Mouse (Mus musculus): ENCODE measurements around the gene Lurap1l. TPM values are rescaled to one million over a fixed set of nuclear protein-coding genes. Genes with fewer than 3 reads are reported as not detected.

Gene Lurap1l
- polyA plus RNA-seq, 1 experiment from 2014 or later: 6.1 TPM

DNA sequence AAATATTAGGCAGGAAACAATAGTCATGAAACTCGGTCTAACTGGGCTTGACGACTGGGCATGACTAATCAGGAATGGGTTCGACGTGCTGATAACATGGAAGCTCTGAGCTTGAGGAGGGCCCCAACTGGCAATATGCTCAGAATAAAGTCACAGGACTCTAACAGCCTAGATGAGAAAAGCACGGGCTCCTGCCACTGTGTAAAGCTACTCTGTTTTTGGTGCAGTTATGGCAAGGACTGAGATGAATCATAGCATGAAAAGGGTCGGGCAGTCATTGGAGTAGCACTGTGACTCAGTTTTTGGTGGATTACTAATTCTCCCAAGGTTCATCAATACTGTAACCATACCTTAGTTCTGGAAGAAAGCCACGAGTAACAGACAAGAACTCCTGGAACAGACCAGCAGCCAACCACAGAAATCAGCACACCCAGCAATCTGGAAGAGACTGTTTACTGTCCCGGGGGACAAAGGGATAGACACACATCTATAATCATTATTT, 39.9 kb downstream of the Lurap1l start:
- no peak for ATAC-seq
- Histone ChIP-seq H3K4me3 (replicated peaks) (no peak overlapping the region), H3K9ac (replicated peaks) (no peak overlapping the region), H3K9me3 (no peaks in the 10 kb centered on the region), H3K36me3 (no peaks in the 10 kb centered on the region), H3K4me2 (replicated peaks) (no peak overlapping the region), H3K27ac (no peak overlapping the region), H3K27me3 (no peaks in the 10 kb centered on the region), H3K4me1 (replicated peaks) (no peaks in the 10 kb centered on the region)
- WGBS: 72% methylated on average over 8 of the region's 8 CpGs

DNA sequence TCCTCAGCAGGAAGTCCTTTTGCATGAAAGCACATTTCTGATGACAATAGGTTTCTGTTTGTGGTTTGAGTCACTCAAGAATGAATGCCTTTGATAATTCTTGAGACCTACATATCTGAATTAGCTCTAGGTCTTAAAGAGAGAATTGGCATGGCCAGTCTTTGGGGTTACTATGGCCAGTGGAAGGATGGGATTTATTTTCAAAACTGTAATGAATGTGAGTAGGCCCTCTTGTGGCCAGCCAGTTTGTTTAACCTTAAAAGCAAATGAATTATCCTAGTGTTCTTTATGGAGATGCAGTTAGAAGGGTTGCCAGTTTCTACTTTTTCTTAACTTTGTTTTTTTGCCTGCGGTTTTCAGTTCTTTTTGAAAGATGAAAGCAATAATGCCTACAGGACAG, 42.2 kb downstream of the Lurap1l start:
- Histone ChIP-seq H3K4me1 (replicated peaks) (no peaks in the 10 kb centered on the region), H3K4me3 (replicated peaks) (no peak overlapping the region), H3K36me3 (no peaks in the 10 kb centered on the region), H3K9ac (replicated peaks) (no peak overlapping the region), H3K27me3 (no peaks in the 10 kb centered on the region), H3K27ac (no peak overlapping the region), H3K4me2 (replicated peaks) (no peak overlapping the region), H3K9me3 (no peaks in the 10 kb centered on the region)
- ATAC-seq: no peak
- 87% methylated on average over 1 of the region's 1 CpGs for WGBS

DNA sequence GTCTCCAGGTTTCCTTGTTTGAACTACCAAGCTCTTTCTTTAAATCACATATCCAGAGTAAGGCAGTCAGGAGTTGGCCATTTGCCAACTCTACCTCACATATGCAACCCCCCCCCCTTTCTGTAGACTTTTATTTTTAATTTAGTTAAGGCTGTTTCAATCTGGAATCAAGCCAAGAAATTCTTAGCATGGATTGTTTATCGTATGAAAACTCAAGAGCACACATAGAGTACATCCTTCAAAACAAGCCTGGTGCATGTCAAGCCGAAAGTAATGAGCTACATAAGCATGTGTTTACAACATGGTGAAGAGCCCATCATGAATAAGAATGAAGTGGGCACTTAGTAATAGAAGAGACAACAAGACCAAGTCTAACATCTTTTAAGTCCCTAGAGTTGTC, 45.5 kb downstream of the Lurap1l start:
- no peak for ATAC-seq
- no peaks in the 10 kb centered on the region for H3K27me3 ChIP-seq
- H3K4me1 ChIP-seq (replicated peaks): no peaks in the 10 kb centered on the region
- H3K9me3 ChIP-seq: no peaks in the 10 kb centered on the region
- no peak overlapping the region for H3K4me2 ChIP-seq (replicated peaks)
- no peak overlapping the region for H3K9ac ChIP-seq (replicated peaks)
- no peak overlapping the region for H3K4me3 ChIP-seq (replicated peaks)
- no peaks in the 10 kb centered on the region for H3K36me3 ChIP-seq
- WGBS: 90% methylated on average over 2 of the region's 2 CpGs
- H3K27ac ChIP-seq: no peak overlapping the region

DNA sequence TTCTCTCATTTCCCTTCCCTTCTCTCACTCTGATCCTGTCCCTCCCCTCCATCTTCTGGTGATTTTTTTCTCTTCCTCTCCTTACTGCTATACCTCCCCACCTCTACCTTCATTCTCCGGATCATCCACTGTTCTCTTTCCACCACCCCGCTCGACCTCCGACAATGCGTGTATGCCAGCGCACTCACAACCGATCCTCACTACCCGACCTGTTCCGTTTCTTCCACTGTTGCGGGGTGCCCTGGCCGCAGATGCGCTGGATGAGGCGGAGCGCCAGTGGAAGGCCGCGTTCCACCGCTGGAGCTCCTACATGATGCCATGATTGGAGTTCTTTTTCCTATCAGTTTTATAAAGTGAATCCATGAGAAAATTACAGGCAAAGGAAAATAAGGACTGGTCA, 57.1 kb downstream of the Lurap1l start:
- H3K36me3 ChIP-seq: no peaks in the 10 kb centered on the region
- H3K9me3 ChIP-seq: peaks cover 3% of the 10 kb centered on the region; the same call in 1 of the 2 replicates
- H3K27me3 ChIP-seq: no peaks in the 10 kb centered on the region
- H3K4me3 ChIP-seq (replicated peaks): no peak overlapping the region
- 93% methylated on average over 17 of the region's 17 CpGs for WGBS
- H3K27ac ChIP-seq: no peak overlapping the region
- no peak overlapping the region for H3K4me2 ChIP-seq (replicated peaks)
- no peaks in the 10 kb centered on the region for H3K4me1 ChIP-seq (replicated peaks)
- ATAC-seq: no peak
- no peak overlapping the region for H3K9ac ChIP-seq (replicated peaks)

DNA sequence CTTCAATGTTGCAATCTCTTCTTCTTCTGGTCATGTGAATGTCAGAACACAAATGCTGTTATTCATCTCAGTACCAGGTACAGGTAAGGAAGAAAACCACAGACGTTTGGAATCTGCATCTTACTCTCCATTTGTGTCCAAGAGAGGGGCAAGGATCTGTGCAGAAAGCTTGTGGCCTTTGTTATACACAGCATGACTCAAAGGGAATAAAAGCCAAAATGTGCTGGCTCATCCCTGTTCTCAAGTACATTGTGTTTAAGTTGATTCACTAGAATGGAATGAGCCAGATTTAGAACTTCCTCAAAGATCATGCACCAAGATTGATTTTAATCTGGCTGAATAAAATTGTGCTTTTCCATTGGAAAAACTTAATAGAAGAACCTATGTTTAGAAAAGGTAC, 61.4 kb downstream of the Lurap1l start:
- no peak overlapping the region for H3K4me3 ChIP-seq (replicated peaks)
- H3K27me3 ChIP-seq: no peaks in the 10 kb centered on the region
- ATAC-seq: no peak
- no peaks in the 10 kb centered on the region for H3K36me3 ChIP-seq
- no peak overlapping the region for H3K9ac ChIP-seq (replicated peaks)
- H3K4me2 ChIP-seq (replicated peaks): no peak overlapping the region
- H3K27ac ChIP-seq: no peak overlapping the region
- H3K9me3 ChIP-seq: peaks cover 3% of the 10 kb centered on the region; the same call in 1 of the 2 replicates
- no peaks in the 10 kb centered on the region for H3K4me1 ChIP-seq (replicated peaks)
- 13% methylated on average over 1 of the region's 1 CpGs for WGBS

DNA sequence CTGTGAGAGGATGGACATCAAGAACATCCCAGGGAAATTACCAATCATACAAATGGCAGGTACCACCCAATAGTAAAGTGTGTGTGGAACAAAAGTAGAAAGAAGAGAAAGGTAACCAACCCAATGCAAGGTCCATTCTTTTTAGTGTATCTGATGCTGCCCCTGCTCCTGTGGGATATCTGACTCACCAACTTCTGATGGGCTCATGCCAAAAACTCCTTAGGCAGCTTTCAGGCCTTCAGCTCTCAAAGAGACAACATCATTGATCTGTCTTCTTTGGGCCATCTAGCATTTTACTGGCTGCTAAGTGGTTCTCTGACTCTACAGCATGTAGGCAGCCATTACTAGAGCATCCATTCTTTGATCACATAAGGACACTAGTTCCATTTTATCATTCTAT, 63.5 kb downstream of the Lurap1l start:
- H3K27ac ChIP-seq: no peak overlapping the region
- H3K4me2 ChIP-seq (replicated peaks): no peak overlapping the region
- H3K36me3 ChIP-seq: no peaks in the 10 kb centered on the region
- H3K9ac ChIP-seq (replicated peaks): no peak overlapping the region
- H3K4me3 ChIP-seq (replicated peaks): no peak overlapping the region
- no peaks in the 10 kb centered on the region for H3K9me3 ChIP-seq
- no peaks in the 10 kb centered on the region for H3K4me1 ChIP-seq (replicated peaks)
- no peaks in the 10 kb centered on the region for H3K27me3 ChIP-seq
- no peak for ATAC-seq

DNA sequence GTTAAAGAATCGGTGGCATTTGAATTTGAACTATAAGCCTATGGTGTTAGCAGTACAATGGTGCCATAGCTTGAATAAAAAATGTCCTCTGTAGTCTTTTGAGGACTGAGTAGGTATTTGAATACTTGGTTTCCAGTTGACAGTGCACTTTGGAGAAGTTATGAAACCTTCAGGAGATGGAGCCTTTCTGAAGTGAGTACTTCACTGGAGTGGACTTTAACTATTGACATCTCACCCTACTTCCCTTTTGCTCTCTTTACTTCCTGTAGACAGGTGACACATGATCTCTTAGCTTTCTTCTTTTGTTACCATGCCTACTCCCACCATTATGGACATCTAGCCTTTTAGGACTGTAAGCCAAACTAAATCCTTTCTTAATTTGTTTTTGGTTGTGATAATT, 80.4 kb downstream of the Lurap1l start:
- H3K4me2 ChIP-seq (replicated peaks): no peak overlapping the region
- ATAC-seq: no peak
- WGBS: 83% methylated on average over 1 of the region's 1 CpGs
- no peak overlapping the region for H3K9ac ChIP-seq (replicated peaks)
- no peaks in the 10 kb centered on the region for H3K4me1 ChIP-seq (replicated peaks)
- H3K9me3 ChIP-seq: no peaks in the 10 kb centered on the region
- H3K27ac ChIP-seq: no peak overlapping the region
- no peaks in the 10 kb centered on the region for H3K36me3 ChIP-seq
- H3K4me3 ChIP-seq (replicated peaks): no peak overlapping the region
- H3K27me3 ChIP-seq: no peaks in the 10 kb centered on the region

DNA sequence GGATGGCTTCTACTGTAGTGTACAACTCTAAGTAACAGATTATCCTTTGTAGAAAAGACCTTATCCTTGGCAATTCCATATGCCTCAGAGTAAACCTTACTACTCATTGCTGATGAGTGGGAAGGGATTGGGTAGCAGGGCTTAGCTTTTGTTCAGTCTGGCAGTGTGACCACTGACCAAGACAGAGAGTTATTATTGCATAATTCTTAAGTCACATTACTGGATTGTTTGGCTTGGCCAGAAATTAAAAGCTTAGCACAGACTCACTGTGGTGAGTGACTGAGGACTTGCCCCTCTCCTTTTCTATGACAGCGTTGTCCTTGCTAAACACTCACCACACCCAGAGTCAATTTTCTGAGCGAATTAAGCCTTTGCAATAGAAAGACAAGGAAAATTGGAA, 93.1 kb downstream of the Lurap1l start:
- Histone ChIP-seq H3K4me3 (replicated peaks) (no peak overlapping the region), H3K36me3 (no peaks in the 10 kb centered on the region), H3K9ac (replicated peaks) (no peak overlapping the region), H3K9me3 (peaks cover 10% of the 10 kb centered on the region; the same call in 1 of the 2 replicates), H3K27me3 (no peaks in the 10 kb centered on the region), H3K4me1 (replicated peaks) (peaks cover 6% of the 10 kb centered on the region; the same call in 1 of the 2 replicates), H3K27ac (no peak overlapping the region), H3K4me2 (replicated peaks) (no peak overlapping the region)
- no peak for ATAC-seq
- 81% methylated on average over 2 of the region's 2 CpGs for WGBS

Small RNAs within 50 kb of the gene (microRNA-seq; reads per million reads assigned to microRNA genes)
- not detected for gene Gm27452

Other genes starting within 250 kb of the Lurap1l start
- gene Tyrp1, start 76.5 kb upstream of the Lurap1l start, polyA plus RNA-seq (2015; fragmentation: Nextera tagmentation; extraction: Ambion mirVana): 0.20 and 0.28 TPM in 2 replicates

Measured in midbrain, embryonic 13.5 days (tissue).